Mouse (Mus musculus) kidney, adult 8-10 months (tissue): ENCODE data around the gene Cntf.

ENCODE experiments used
- DNase-seq, 2 experiments: peaks; one replicate each; pipeline ENCODE4 v3.0.0; 2022

The Cntf gene

DNA sequence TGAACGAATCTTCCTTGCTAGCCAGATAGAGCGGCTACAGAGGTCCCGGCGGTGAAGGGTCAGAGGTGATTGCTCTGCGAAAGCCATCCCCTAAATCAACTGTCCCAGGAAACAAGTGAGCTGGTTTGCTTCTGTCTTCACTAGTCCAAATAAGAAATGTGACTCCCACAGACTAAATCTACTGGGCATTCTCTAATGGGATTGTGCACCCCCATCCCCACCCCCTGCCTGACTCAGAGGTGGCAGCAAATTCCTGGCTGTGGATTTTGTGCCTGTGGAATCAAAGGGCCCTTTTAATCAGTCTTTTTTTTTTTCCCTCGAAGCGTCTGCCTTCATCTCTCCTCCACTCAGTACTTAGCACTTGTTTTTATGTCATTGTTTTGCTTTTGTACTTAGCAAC, at the start of gene Cntf:
Gene Cntf, minus strand, starts transcription at position 325 of the 400 bp plus-strand sequence.
- DNase-seq = no peak

DNA sequence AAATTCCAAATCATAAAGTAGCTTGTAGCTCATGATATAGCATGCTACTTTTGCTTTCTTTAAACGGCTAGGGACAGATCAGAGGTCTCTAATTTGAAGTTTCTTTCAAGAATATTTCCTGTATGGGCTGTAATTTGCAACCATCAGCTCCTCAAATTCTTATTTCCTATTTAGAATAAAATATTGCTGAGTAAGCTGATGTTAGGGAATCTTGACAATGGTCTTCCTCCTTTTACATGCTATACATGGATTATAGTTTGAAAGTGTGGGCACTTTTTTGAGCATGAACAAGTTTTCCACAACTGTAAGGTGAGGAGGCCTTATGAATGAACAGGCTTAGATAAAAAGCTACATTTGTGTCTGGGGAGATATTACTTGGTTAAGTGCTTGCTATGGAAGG, 48.5 kb upstream of the Cntf start:
- no peak for DNase-seq

DNA sequence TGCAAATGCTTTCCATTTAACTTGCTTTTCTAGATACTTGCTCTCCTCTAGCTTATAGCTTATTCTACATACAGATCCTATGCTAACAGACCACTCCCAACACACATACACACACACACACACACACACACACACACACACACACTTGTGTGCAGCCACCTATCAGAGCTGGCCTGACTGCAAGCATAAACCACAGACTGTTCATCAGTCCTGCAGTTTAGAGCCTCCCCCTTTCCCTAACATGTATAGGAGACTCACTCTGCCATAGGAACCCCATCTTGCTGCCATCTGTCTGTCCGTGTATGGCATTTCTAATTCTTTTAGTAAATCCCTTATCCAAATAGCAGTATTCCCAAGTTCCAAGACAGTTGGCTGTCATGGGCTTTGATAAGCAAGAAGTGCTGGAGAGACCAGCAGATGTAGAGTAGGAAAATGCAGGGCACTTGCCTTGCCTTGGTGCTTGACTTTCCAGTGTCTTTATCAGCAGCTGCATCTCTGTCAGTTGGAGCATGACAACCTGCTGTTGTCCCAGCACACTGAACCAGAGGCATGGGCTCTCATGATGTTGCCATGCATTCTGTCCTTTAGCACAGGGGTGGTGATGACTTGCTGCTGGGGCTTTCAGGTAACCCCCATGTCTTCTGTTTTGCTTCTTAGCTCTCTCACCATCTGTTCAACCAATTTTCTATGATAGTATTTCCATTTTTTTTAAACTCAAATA, 47.4 kb upstream of the Cntf start:
- no peak for DNase-seq

DNA sequence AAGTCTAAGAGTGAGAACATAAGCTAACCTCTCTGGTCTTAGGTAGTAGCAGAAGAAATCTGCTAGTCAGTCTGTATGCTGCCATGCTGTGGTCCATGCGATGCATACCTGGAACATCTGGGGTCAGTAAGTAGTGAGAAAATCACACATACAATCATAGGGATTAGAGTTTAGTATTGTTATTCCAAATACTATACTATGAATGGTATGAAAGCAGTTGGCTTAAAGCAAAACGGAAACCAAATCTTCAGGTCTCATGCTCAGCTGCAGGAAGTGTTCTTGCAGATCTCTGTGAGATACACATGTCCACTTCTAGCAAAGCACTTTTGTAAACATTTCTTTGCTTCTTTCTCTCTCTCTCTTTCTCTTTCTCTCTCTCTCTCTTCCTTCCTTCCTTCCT, 40.8 kb upstream of the Cntf start:
- DNase-seq = no peak

DNA sequence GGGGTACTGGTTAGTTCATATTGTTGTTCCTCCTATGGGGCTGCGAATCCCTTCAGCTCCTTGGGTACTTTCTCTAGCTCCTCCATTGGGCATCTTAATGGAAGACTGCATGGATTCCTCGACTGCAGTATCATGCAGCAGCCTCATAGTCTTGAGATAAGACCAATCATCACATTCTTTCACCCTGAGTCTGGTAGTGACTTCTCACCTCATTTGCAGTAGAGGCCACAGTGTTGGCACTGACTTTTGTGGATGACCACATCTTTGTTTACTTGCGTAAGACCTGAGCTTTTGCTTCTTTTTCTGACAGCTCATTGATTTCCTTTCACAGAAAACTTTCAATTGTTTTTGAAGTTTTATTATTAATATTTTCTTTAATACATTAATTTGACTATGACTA, 40.3 kb upstream of the Cntf start:
- DNase-seq = no peak

DNA sequence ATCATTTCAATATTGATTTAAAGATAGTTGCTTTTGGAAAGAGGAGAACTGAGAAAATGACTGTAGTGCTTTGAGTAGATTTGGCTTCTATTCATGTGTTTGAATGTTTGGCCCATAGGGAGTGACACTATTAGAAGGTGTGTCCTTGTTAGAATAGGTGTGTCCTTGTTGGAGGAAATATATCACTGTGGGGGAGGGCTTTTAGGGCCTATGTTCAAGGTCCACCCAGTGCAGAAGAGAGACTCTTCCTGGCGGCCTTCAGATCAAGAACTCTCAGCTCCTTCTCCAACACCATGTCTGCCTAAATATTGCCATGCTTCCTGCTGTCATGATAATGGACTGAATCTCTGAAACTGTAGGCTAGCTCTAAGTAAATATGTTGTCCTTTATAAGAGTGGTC, 38.8 kb upstream of the Cntf start:
- DNase-seq = no peak

DNA sequence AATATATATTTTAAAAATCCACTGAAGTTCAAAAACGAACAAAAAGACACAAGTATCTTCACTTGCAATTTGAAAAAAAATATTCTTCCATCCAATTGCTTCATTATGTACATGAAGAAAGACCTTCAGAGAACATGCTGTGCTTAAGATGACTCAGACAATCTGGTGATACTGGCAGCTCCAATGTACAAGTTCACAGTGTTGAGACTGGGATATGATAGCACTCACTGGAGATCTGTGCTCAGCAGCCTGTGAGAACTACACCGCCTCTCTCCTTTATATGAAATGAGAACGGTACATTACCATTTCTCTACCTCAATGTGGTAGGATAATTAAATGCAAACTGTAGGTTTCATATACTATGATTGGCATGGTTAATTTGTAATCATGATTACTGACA, 37.4 kb upstream of the Cntf start:
- DNase-seq = no peak

DNA sequence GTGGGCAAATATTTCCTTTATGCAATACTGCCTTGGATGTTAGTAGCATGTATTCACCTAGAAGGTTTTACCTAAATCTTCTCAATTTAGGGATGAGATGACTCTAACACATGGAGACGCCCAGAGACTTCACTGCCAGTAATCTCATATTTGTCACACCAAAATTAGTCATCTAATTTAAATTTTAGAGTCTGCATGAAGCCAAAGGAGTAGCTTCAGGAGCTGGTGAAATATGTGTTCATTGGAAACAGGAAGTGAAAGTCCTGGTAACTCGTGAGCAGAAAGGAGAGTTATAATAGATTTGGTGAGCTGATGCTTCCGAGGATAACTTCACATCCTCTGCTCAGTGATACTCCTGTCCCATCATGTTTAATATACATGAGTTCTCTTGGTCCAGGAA, 35.6 kb upstream of the Cntf start:
- no peak for DNase-seq

DNA sequence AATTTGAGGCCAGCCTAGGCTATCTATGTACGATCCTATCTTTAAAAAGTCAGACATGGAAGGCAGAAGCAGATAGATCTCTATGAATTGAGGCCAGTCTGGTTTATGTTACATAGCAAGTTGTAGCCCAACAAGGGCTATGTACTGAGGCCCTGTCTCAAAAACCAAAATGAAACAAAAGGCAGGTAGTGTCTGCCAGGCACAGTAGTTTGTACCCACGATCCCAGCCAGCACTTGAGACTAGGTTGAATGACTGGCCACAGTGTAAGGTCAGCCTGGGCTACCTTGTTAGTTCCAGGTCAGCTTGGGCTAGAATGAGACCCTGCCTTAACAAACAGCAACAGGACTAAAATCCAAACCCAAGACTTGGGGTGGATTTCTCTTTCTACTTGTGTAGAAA, 35.2 kb upstream of the Cntf start:
- DNase-seq = no peak

DNA sequence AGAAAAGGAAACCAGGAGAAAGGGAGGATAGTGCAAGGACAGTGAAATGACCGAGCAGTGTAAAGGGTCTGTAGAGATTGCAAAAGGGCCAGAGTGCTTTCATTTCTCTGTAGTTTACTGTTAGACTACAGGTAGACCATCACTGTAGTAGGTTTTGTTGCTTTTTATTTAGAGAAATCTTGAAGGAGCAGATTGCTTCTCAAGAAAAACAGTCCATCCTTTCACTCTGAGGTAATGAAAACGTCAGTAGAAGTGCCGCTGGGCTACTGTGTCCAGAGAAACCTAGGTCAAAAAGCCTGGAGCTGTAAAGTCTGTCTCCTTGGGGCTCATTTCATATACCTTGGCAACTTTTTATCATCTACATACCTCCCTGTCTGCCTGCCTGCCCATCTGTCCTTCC, 33.6 kb upstream of the Cntf start:
- DNase-seq = no peak

DNA sequence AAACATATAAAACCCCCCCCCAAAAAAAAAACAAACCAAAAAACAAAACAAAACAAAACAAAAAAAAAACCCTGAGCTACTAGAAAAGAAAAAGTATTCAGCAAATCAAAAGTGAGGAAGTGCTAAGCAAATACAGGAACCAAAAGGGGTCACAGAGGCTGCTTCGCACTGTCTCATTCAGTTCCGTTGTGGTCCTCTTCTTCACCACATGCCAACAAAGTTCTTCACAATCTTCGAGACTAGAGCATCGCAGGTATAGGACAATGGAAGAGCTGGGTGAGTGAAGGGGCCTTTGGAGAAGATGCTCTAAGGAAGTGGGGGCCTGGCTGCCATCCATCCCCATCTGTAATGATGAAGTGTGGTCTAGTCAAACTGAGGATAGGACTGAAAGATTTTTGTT, 33.0 kb upstream of the Cntf start:
- no peak for DNase-seq

DNA sequence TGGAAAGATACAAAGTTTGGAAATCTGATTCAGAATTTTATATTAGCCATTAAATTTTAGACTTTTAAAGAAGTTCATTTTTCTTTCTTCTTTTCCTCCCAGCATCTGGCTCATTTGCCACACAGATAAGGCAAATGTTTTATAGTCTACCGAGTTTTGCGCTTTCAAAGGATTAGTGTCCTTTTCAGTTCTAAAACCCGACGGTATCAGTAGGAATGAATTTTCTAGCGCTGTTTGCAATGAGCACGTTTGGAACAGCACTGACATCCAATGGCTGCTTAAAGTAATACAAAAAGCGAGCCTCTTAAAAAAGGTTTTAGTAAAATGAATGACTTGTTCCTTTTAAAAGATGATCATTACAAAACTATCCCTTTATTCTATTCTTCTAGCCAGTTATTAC, 31.6 kb upstream of the Cntf start:
- peak; percentile 19 to 25 for DNase-seq

DNA sequence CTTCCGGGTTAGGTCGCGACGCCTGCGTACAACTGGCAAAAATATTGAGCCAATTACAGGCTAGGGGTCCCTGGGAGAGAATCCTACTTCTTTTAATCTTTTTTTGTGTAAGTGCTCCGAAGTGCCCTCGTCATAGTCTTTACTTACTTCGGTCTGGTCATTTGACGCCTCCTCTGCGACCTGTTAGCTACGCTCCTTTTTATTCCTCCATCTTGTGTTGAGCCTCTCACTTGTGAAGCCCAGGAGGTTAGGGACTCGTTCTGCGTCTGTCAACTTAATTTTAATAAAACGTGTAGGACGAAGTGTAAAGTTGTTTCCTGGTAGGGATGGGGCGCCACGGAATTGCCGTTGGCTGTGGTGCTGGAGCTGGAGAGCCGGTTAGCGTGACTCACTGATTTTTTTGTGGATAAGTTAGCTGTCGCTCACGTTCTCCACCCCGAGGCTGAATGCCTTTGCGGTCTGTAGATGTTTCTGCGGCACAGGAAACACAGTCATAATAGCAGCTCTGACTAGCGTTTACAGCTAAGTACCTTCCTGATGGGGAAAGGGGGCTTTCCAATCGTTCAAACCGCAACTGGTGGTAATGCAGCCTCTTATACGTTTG, 31.0 kb upstream of the Cntf start:
- DNase-seq = peak in 1 of 2 experiments; percentile 63

DNA sequence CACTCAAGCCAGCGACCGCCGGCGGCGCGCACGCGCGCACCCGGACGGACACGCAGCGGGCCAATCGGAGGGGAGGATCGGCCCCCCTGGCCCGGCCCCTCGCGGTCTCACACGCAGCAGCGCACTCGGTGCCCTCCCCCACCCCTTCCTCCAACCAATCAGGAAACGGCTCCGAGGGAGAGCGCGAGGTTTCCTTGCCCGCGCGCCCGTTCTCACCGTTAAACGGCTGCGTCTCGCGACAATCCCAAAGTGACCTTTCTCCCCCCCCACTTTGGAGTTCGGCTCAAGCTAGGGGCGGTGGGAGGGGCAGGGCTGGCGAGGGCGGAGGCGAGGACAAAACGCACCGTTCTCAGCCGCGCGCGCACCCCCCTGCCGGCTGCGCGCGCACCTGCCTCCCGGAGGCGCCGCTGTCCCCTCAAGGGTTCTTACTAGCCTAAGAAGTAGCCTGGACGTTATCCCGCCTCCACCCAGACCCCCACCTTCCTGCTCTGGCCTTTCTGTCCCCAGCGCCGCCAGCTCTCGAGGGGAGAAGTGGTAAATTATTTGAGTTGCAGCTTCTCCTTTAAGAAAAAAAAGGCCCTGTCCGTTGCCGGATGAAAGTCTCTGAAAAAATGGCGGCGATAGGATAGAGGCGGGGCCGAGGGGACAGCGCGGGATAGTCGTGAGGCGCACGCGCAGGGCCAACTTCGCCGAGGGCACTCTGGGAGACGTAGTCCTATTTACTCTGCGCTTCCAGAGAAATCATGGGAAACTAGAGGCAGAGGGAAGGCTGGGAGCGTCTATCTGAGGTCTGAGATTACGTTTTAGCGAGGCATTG, 30.3 kb upstream of the Cntf start, which contains the start of the genes Zfp91 and Lpxn:
Gene Zfp91, minus strand, starts transcription at position 616 of the 817 bp plus-strand sequence.
Gene Lpxn, plus strand, starts transcription at position 683 of the 817 bp plus-strand sequence.
- DNase-seq = peak; percentile 97 to 99

DNA sequence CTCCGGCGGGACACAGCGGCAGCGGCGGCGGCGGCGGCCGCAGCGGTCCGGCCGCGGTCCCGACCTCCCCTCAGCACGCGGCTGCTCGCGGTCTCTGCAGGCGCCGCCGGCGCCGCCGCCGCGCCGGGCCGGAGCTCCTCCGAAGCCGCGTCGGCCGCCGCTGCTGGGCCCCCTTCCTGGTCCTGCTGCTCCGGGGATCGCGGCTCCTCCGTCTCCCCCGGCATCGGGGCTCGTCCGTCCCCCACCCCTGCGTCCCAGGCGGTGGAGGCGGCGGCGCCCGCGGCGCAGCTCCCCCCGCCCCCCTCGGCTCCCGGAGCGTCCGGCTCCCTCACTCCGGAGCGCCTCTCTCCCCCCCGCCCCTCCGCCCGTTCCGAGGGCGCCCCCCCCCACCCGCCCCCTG, 29.7 kb upstream of the Cntf start:
- DNase-seq = no peak

DNA sequence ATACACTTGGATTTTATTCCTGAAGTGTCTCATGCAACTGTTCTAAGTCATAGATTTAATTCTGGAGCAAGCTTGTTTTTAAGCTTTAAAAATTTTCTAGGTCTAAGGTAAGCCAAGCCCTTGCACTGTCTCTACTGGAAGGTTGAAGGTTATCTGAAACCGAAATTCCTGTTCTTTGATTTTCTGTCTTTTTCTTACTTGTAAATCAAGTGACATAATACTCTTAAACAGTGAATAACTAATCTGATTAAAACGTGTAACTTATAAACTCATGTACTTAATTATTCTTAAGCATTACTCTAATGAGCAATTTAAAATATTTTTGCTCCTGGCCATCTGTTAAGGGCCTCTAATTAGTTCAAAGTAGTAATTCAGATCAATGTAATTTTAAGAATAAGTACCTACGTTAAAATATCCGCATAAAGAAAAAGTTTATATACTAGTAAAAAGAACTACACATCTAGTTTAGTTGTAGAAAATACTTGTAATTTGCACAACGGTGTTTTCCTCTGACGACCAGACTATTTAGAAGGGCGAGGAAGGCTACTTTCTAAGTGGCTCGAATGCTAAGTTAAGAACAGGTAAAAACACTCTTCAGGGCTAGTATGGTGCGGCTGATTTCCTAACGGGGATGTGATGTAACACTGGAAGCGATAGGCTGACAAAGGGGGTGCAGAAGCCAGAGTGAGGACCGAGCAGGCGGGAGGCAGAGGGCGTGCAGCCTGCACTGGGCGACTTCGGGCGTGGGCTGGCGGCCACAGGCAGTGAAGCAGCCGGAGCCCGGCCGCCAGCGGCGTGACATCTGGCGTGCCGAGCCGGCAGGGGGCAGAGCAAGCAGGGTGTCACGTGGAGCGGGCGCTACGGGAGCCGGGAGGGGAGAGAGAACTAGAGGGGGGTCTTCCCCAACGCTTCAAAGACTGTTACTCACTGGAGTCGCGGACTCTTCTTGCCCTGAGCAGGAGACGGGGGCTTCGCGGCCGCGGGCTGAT, 28.9 kb upstream of the Cntf start:
- peak; percentile 91 to 93 for DNase-seq

DNA sequence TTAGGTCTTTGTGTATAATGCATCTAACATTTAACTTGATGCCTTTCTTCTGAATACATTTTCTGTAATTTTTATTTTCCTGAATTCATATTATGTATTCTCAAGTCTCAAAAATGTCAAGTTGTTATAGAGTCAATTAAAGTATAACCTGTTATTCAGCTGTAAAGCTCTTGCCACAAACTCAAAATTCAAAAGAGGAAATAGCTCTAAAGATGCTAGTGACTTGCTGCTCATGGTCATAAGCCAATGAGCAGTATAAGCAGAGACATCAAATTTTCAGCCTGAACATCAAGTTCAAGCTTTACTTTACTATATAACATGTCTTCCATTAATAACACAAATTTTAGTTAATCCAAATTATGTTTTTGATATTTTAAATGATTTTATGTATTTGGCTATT, 26.9 kb upstream of the Cntf start:
- DNase-seq = no peak

DNA sequence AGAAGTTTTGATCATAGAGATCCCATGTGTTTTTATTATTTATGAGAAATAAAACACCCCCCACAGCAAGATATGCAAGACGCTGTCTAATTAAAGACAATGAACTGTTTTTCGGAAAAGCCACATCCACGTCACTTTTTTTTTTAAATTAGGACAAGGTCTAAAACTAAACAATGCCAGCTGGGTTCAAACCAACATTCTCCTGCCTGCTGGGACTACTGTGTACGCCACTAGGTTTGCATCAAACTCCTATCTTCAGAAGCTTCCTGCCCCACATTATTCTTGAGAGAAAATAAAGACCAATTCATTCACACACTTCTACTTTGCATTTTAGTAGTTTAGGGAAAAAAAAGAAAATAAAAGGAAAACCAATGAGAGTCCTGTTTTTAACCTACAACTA, 22.3 kb upstream of the Cntf start:
- no peak for DNase-seq

DNA sequence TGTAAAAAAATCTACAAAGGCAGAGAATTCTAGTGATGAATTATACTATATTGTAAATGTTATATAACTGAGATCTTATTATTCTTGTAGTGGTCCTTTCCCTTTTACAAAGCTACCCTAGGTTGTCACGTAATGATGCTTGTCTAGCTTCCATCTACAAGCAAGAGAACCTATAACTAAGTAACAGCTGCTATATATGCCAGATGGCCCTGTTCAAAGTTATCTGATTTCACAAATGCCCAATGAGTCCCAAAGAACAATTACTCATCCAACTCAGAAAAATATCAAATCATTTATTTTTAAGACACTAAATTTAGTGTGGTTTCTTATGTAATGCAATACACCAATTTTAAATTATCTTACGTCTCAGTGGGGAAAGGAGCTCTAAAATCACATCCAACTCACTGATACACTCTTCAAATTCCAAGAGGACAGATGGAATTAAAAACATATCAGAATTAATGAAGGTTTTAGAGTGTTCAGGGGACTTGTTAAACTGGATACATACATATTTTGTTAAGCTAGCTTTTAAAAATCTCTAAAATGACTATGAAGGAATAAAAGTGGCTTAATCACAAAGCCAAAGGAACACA, 21.5 kb upstream of the Cntf start:
- no peak for DNase-seq

DNA sequence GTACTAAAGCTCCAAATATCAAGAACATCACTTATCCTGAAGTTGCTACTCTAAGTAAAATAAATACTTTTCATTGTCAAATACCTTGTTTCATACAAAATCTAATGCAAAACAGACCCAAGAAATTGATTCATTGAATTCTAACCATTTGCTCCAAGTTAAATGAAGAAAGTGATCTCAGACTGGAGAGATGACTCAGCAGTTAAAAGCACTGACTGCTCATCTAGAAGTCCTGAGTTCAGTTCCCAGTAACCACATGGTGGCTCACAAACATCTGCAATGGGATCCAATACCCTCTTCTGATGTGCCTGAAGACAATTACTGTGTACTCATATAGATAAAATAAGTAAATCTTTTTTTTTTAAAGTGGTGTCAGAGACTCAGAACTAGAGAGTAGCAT, 15.0 kb upstream of the Cntf start:
- DNase-seq = no peak

DNA sequence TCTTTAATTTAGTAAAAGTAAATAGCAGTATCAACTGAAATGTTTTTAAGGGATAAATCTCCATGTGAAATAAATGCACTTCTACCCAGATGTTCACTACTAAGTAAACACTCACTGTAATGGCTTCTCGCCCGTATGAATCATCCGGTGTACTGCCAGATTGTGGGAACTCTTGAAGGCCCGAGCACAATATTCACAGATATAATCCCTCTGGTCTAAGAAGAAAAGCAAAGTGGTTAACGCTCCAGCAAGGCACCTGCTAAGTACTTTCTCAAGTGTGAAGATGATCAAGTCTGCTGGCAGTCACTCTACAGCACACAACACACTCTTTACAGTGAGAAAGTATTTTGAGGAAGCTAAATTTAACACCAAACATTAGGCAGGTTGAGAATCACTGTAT, 5.5 kb upstream of the Cntf start:
- DNase-seq = no peak
